Mouse (Mus musculus) CH12.LX (cell line): Measurements from ENCODE around the gene Olfr96. TPM values are rescaled to one million over a fixed set of nuclear protein-coding genes. Genes with fewer than 3 reads are reported as not detected.

ENCODE experiments used
- DNase-seq: peaks from one replicate; pipeline ENCODE4 v3.0.0-alpha.2; 2013; ENCODE audit errors: extremely low read depth
- H3K27ac ChIP-seq: 2 replicates; pipeline ENCODE4 v1.5.1; 2012; ENCODE audit warnings: low read depth, mild to moderate bottlenecking, control low read depth, moderate library complexity; ENCODE audit not compliant: insufficient read depth
- H3K27me3 ChIP-seq: replicated peaks from 2 replicates; pipeline ENCODE3; 2012; ENCODE audit warnings: inconsistent platforms
- H3K36me3 ChIP-seq, 2 experiments: replicated peaks in 1 of 2; 2 replicates each; pipeline versions ENCODE3 to v1.6.1; 2012; ENCODE audit warnings: inconsistent platforms in 1 of 2, low read length in 1 of 2, mild to moderate bottlenecking in 1 of 2, mixed read lengths in 1 of 2, moderate library complexity in 1 of 2; ENCODE audit not compliant: control insufficient read depth in 1 of 2, insufficient read depth in 1 of 2
- H3K4me1 ChIP-seq, 2 experiments: 2 replicates each; pipeline ENCODE4 v1.6.1; 2012; ENCODE audit warnings: inconsistent platforms in 1 of 2, moderate library complexity in 1 of 2; ENCODE audit not compliant: insufficient read depth in 2 of 2, control insufficient read depth in 1 of 2
- H3K4me2 ChIP-seq: 2 replicates; pipeline ENCODE4 v1.6.1; 2012; ENCODE audit warnings: low read depth, mild to moderate bottlenecking, control low read depth; ENCODE audit not compliant: poor library complexity, insufficient read depth, severe bottlenecking
- H3K4me3 ChIP-seq, 3 experiments: fragments of 150-350 bp in 1 of 3; sonication (generic) in 1 of 3; replicated peaks in 1 of 3; 2 replicates each; pipeline versions ENCODE3 to v1.5.1; 2011 to 2012; ENCODE audit warnings: low read depth in 2 of 3, low read length in 2 of 3, mild to moderate bottlenecking in 2 of 3, moderate library complexity in 2 of 3, control low read depth in 1 of 3, improper control_type of control experiment in 1 of 3, inconsistent platforms in 1 of 3, mixed read lengths in 1 of 3; ENCODE audit not compliant: poor library complexity in 1 of 3
- H3K79me2 ChIP-seq: replicated peaks from 2 replicates; pipeline ENCODE4 v1.6.1; 2012; ENCODE audit warnings: mild to moderate bottlenecking, moderate library complexity; ENCODE audit not compliant: control insufficient read depth, poor library complexity, insufficient read depth, severe bottlenecking; ENCODE audit errors: extremely low read depth
- H3K9ac ChIP-seq: 2 replicates; pipeline ENCODE4 v1.6.1; 2012; ENCODE audit warnings: low read depth, mild to moderate bottlenecking, control low read depth, moderate library complexity; ENCODE audit not compliant: insufficient read depth
- H3K9me3 ChIP-seq: replicated peaks from 2 replicates; pipeline ENCODE3; 2012; ENCODE audit warnings: low read length, inconsistent platforms, mixed read lengths
- BHLHE40 ChIP-seq: IDR thresholded peaks from 2 replicates; pipeline ENCODE4 v1.6.1; 2011; ENCODE audit warnings: mild to moderate bottlenecking, low read depth, low read length, improper control_type of control experiment
- CHD2 ChIP-seq: IDR thresholded peaks from 2 replicates; pipeline ENCODE4 v1.6.1; 2011; ENCODE audit warnings: low read length, improper control_type of control experiment
- CTCF ChIP-seq, 2 experiments: IDR thresholded peaks in 1 of 2; conservative IDR thresholded peaks in 1 of 2; 2 replicates each; pipeline ENCODE4 v1.5.1; 2011 to 2012; ENCODE audit warnings: low read depth in 2 of 2, low read length in 2 of 2, improper control_type of control experiment in 1 of 2, inconsistent platforms in 1 of 2, mild to moderate bottlenecking in 1 of 2, moderate library complexity in 1 of 2
- E2F4 ChIP-seq: IDR thresholded peaks from 2 replicates; pipeline ENCODE4 v1.6.1; 2011; ENCODE audit warnings: low read depth, low read length, improper control_type of control experiment; ENCODE audit not compliant: insufficient replicate concordance
- ETS1 ChIP-seq: conservative IDR thresholded peaks from 2 replicates; pipeline ENCODE4 v1.6.1; 2012; ENCODE audit warnings: low read depth, mild to moderate bottlenecking, inconsistent platforms, low read length, improper control_type of control experiment, moderate library complexity
- GABPA ChIP-seq: IDR thresholded peaks from 2 replicates; pipeline ENCODE4 v1.6.1; 2012; ENCODE audit warnings: low read depth, low read length, improper control_type of control experiment, inconsistent platforms; ENCODE audit not compliant: insufficient replicate concordance
- IRF4 ChIP-seq: IDR thresholded peaks from 2 replicates; pipeline ENCODE4 v1.6.1; 2014; ENCODE audit warnings: low read depth, mild to moderate bottlenecking, inconsistent platforms, low read length, improper control_type of control experiment
- JUN ChIP-seq: IDR thresholded peaks from 2 replicates; pipeline ENCODE4 v1.6.1; 2011; ENCODE audit warnings: low read depth, mild to moderate bottlenecking, low read length, improper control_type of control experiment, moderate library complexity; ENCODE audit not compliant: insufficient read depth
- JUND ChIP-seq: conservative IDR thresholded peaks from 2 replicates; pipeline ENCODE4 v1.6.1; 2011; ENCODE audit warnings: low read depth, low read length, improper control_type of control experiment
- KAT2A ChIP-seq: IDR thresholded peaks from 2 replicates; pipeline ENCODE4 v1.6.1; 2012; ENCODE audit warnings: low read length, improper control_type of control experiment, inconsistent platforms; ENCODE audit not compliant: insufficient replicate concordance
- MEF2A ChIP-seq: IDR thresholded peaks from 2 replicates; pipeline ENCODE4 v1.6.1; 2014; ENCODE audit warnings: low read depth, mild to moderate bottlenecking, inconsistent platforms, low read length, improper control_type of control experiment, borderline replicate concordance
- MXI1 ChIP-seq: IDR thresholded peaks from 2 replicates; pipeline ENCODE4 v1.6.1; 2011; ENCODE audit warnings: mild to moderate bottlenecking, low read depth, low read length, improper control_type of control experiment
- NELFE ChIP-seq: IDR thresholded peaks from 2 replicates; pipeline ENCODE4 v1.6.1; 2011; ENCODE audit warnings: low read depth, low read length, improper control_type of control experiment
- PAX5 ChIP-seq: IDR thresholded peaks from 2 replicates; pipeline ENCODE4 v1.6.1; 2012; ENCODE audit warnings: low read length, inconsistent platforms, mixed read lengths
- POLR2AphosphoS2 ChIP-seq: IDR thresholded peaks from 2 replicates; pipeline ENCODE4 v1.6.1; 2011; ENCODE audit warnings: low read depth, low read length, improper control_type of control experiment
- RCOR1 ChIP-seq: conservative IDR thresholded peaks from 2 replicates; pipeline ENCODE4 v1.6.1; 2012; ENCODE audit warnings: low read depth, mild to moderate bottlenecking, inconsistent platforms, low read length, improper control_type of control experiment
- SMC3 ChIP-seq: IDR thresholded peaks from 2 replicates; pipeline ENCODE4 v1.6.1; 2011; ENCODE audit warnings: low read depth, low read length, improper control_type of control experiment
- TBP ChIP-seq: conservative IDR thresholded peaks from 2 replicates; pipeline ENCODE4 v1.6.1; 2011; ENCODE audit warnings: low read depth, low read length, improper control_type of control experiment
- UBTF ChIP-seq: IDR thresholded peaks from 2 replicates; pipeline ENCODE4 v1.6.1; 2012; ENCODE audit warnings: low read depth, mild to moderate bottlenecking, inconsistent platforms, low read length, improper control_type of control experiment, moderate library complexity
- USF1 ChIP-seq: IDR thresholded peaks from 2 replicates; pipeline ENCODE4 v1.6.1; 2014; ENCODE audit warnings: low read depth, mild to moderate bottlenecking, inconsistent platforms, low read length, improper control_type of control experiment
- USF2 ChIP-seq: conservative IDR thresholded peaks from 2 replicates; pipeline ENCODE4 v1.6.1; 2011; ENCODE audit warnings: low read depth, low read length, improper control_type of control experiment
- ZC3H11A ChIP-seq: IDR thresholded peaks from 2 replicates; pipeline ENCODE4 v1.6.1; 2012; ENCODE audit warnings: low read depth, mild to moderate bottlenecking, inconsistent platforms, low read length, improper control_type of control experiment
- ZKSCAN1 ChIP-seq: IDR thresholded peaks from 2 replicates; pipeline ENCODE4 v1.6.1; 2012; ENCODE audit warnings: low read depth, inconsistent platforms, low read length, improper control_type of control experiment, borderline replicate concordance
- ZMIZ1 ChIP-seq: IDR thresholded peaks from 2 replicates; pipeline ENCODE4 v1.6.1; 2012; ENCODE audit warnings: low read depth, mild to moderate bottlenecking, inconsistent platforms, low read length, improper control_type of control experiment
- ZNF384 ChIP-seq: IDR thresholded peaks from 2 replicates; pipeline ENCODE4 v1.6.1; 2012; ENCODE audit warnings: low read depth, low read length, improper control_type of control experiment, inconsistent platforms
- dilution Hi-C: fragments of 300-500 bp; cut with MboI; formaldehyde crosslinking; loops from 2 replicates; pipeline ENCODE4 v1.14.3; 2020; ENCODE audit warnings: low sequenced_read_pairs; ENCODE audit not compliant: extremely low pct_unique_long_range_greater_than_20kb, extremely low pct_ligation_motif_present
- in situ Hi-C: fragments of 300-500 bp; cut with MboI; formaldehyde crosslinking; loops from 3 replicates; pipeline ENCODE4 v1.14.3; 2019; ENCODE audit warnings: low sequenced_read_pairs, low pct_ligation_motif_present, low pct_unique_long_range_greater_than_20kb, mixed read lengths
- polyA plus RNA-seq: library from polyadenylated mRNA; unstranded; fragments of >175 nt; gene quantifications from 2 replicates; pipeline ENCODE4 v1.2.1, GENCODE M21; 2012; ENCODE audit warnings: low read depth; ENCODE audit not compliant: insufficient read length
- total RNA-seq, 2 experiments: library from RNA; depleted of rRNA; stranded (reverse); fragments of 300-350 nt in 1 of 2; fragments of >200 nt in 1 of 2; gene quantifications; 2 replicates each; pipeline ENCODE4 v1.2.3; 2012 to 2014

Olfr96 gene
- total and polyA plus RNA-seq, 3 experiments = not detected

GRCm38 (mm10) chr17:37185474-37185873 is 34.5 kb upstream of the Olfr96 start (continued):
- TF ChIP-seq ZKSCAN1 (no peak), E2F4 (no peak), UBTF (peak; percentile 95), KAT2A (no peak), SMC3 (no peak), ZC3H11A (no peak)
- TF ChIP-seq, all 38 proteins: peak for 11

GRCm38 (mm10) chr17:37190711-37191110 is 29.2 kb upstream of the Olfr96 start:
- Histone ChIP-seq H3K9me3 (no peaks in the 10 kb centered on the region), H3K4me1 (no peaks in the 10 kb centered on the region; a peak in 1 of 4 replicates), H3K36me3 (no peaks in the 10 kb centered on the region), H3K27ac (no peak overlapping the region), H3K9ac (no peak overlapping the region), H3K4me3 (no peak overlapping the region), H3K79me2 (no peaks in the 10 kb centered on the region), H3K27me3 (peaks cover 2% of the 10 kb centered on the region), H3K4me2 (no peak overlapping the region)
- TF ChIP-seq IRF4 (no peak), RCOR1 (no peak), ZMIZ1 (no peak), MXI1 (no peak), USF2 (no peak), E2F4 (no peak), CHD2 (peak; percentile 41; the same call in 1 of the 2 replicates), GABPA (no peak)
- dilution Hi-C loops = no loop called here
- DNase-seq = peak; percentile 13
- in situ Hi-C loops = no loop called here

GRCm38 (mm10) chr17:37193032-37193431 is 26.9 kb upstream of the Olfr96 start:
- DNase-seq = no peak
- H3K4me2 ChIP-seq = no peak overlapping the region

More at GRCm38 (mm10) chr17:37193032-37193431, 26.9 kb upstream of the Olfr96 start:
- no peak overlapping the region for H3K4me3 ChIP-seq
- TF ChIP-seq JUND (no peak), NELFE (no peak), PAX5 (no peak), USF1 (no peak), MEF2A (no peak), ZKSCAN1 (no peak), TBP (no peak), SMC3 (no peak), GABPA (no peak), BHLHE40 (no peak), CTCF (conservative IDR thresholded peaks at IDR 0.05 in 1 of 2, IDR thresholded peaks at IDR 0.05 in 1 of 2; ENCODE audit: low read depth in 2 of 2, low read length in 2 of 2) (no peak), E2F4 (no peak), UBTF (no peak), JUN (no peak), ETS1 (no peak), ZNF384 (no peak), POLR2AphosphoS2 (no peak)
- TF ChIP-seq, all 38 proteins: peak for 0
- no peaks in the 10 kb centered on the region; a peak in 1 of 4 replicates for H3K4me1 ChIP-seq
- peaks cover 4% of the 10 kb centered on the region for H3K9me3 ChIP-seq
- no peak overlapping the region for H3K9ac ChIP-seq
- H3K79me2 ChIP-seq = no peaks in the 10 kb centered on the region
- H3K27ac ChIP-seq = no peak overlapping the region
- dilution Hi-C loops (no loop called here), in situ Hi-C loops (no loop called here)
- H3K27me3 ChIP-seq = peaks cover 2% of the 10 kb centered on the region
- H3K36me3 ChIP-seq = no peaks in the 10 kb centered on the region
